Mouse (Mus musculus) B cell, adult 67 days (primary cell): ENCODE measurements around the gene Gm10283. TPM values are rescaled to one million over a fixed set of nuclear protein-coding genes. Genes with fewer than 3 reads are reported as not detected.

Experiments used
- total RNA-seq, 2 experiments: library from RNA; stranded (reverse); gene quantifications; 4 replicates each; pipeline ENCODE4 v1.2.4; 2023

The Gm10283 gene
- not detected for total RNA-seq

DNA sequence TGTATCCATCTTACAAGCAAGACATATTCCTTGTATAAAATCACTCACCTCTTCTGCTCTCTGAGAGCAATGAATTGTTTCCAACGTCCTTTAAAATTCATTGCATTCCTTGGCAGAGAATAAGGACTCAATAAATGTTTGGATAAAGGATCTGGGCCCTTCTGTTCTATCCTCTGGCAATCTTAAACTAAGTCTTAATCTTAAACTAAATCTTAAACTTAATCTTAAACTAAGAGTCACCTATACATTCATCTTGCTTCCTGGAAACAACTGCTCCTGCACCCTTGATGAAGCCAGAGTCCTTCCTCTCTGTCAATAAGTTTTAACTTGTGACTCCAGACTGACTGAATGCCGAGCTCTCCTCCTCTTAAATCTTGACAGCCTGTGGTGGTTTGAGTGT lies at the start of gene Gm10283:
Gene Gm10283 (minus strand): TSS at position 101 of the 400 bp plus-strand sequence.

DNA sequence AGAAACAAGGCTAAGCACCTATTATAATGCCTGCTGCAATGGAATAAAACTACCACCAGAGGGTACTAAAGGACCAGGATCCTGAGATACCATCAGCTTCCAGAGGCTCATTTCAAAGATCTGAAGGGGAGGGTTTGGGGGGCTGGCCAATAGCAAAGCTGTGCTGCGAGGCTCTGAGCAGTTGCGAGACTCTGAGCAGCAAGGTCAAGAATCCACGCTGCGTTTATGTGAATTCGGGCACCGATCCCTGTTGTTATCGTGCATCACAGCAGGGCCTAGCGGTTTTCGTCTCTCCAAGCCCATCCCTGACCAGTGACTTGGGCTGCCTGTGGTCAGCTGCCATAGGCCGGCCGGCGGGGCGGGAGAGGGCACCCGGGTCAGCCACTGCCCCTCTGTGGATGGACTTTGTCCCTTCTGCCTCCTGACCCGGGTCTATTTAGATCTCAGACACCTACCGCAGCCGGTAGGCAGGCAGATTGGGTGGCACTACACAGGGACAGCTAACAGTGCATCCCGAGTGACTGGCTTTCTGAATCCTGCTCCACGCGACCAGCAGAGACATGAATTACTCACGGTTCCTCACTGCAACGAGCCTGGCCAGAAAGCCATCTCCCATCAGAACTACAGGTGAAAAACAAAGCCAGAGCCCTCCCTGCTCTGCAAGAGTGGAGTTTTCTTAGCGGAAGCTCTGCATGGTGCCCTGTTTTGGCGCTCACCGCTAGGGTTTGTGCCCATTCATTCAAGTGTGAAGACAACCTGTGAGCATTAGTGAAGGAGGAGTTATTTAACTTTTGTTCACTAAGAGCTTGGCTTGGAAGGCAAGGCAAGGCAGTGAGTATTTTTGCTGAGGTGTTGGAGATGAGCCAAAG lies 2.9 kb upstream of the Gm10283 start, which contains the start of gene Aadat:
Gene Aadat (plus strand): TSS at position 280 of the 869 bp plus-strand sequence.

Other genes starting within 250 kb of the Gm10283 start
- not detected for gene Aadat, start 2.7 kb upstream of the Gm10283 start, total RNA-seq
- gene Mfap3l, start 129.6 kb upstream of the Gm10283 start, total RNA-seq = under 1 TPM in 1 of 2 experiments, not detected in 1; 0.29 TPM